Mouse (Mus musculus): ENCODE results near the gene Lrig2.

The Lrig2 gene

GRCm38 (mm10) chr3:104510771-104511429 lies 818 bp downstream of the Lrig2 start:
- peak; percentile 40 for DNase-seq (ENCODE audit: low spot score)

GRCm38 (mm10) chr3:104501648-104502047 lies 10.1 kb downstream of the Lrig2 start:
- no peak for DNase-seq (ENCODE audit: low spot score)

- DNase-seq (ENCODE audit: low spot score) = no peak
These were observed 10.8 kb downstream of the Lrig2 start for GRCm38 (mm10) chr3:104500881-104501280.

- DNase-seq (ENCODE audit: low spot score) = no peak
These were observed 15.5 kb downstream of the Lrig2 start for GRCm38 (mm10) chr3:104496176-104496575.

GRCm38 (mm10) chr3:104480946-104481719 lies 30.6 kb downstream of the Lrig2 start:
- DNase-seq (ENCODE audit: low spot score) = no peak

GRCm38 (mm10) chr3:104478056-104478455 lies 33.7 kb downstream of the Lrig2 start:
- no peak for DNase-seq (ENCODE audit: low spot score)

GRCm38 (mm10) chr3:104469421-104469820 lies 42.3 kb downstream of the Lrig2 start:
- no peak for DNase-seq (ENCODE audit: low spot score)

GRCm38 (mm10) chr3:104461226-104461625 lies 50.5 kb downstream of the Lrig2 start:
- DNase-seq (ENCODE audit: low spot score) = no peak

- DNase-seq (ENCODE audit: low spot score) = no peak
These were observed 53.1 kb downstream of the Lrig2 start for GRCm38 (mm10) chr3:104458588-104458987.

- no peak for DNase-seq (ENCODE audit: low spot score)
These were observed 56.0 kb downstream of the Lrig2 start for GRCm38 (mm10) chr3:104455506-104456275.

GRCm38 (mm10) chr3:104447240-104447639 lies 64.5 kb downstream of the Lrig2 start:
- DNase-seq (ENCODE audit: low spot score) = no peak

GRCm38 (mm10) chr3:104446689-104447088 lies 65.0 kb downstream of the Lrig2 start:
- no peak for DNase-seq (ENCODE audit: low spot score)

- DNase-seq (ENCODE audit: low spot score) = no peak
These were observed 66.1 kb downstream of the Lrig2 start for GRCm38 (mm10) chr3:104445576-104445975.

- no peak for DNase-seq (ENCODE audit: low spot score)
These were observed 66.7 kb downstream of the Lrig2 start for GRCm38 (mm10) chr3:104444946-104445460.

GRCm38 (mm10) chr3:104444082-104444481 lies 67.6 kb downstream of the Lrig2 start:
- no peak for DNase-seq (ENCODE audit: low spot score)

GRCm38 (mm10) chr3:104442357-104442756 lies 69.4 kb downstream of the Lrig2 start:
- no peak for DNase-seq (ENCODE audit: low spot score)

- peak; percentile 94 for DNase-seq (ENCODE audit: low spot score)
These were observed 69.8 kb downstream of the Lrig2 start for GRCm38 (mm10) chr3:104441870-104442283.

- peak; percentile 8 for DNase-seq (ENCODE audit: low spot score)
These were observed 70.3 kb downstream of the Lrig2 start for GRCm38 (mm10) chr3:104441435-104441834.

- DNase-seq (ENCODE audit: low spot score) = no peak
These were observed 72.9 kb downstream of the Lrig2 start for GRCm38 (mm10) chr3:104438777-104439176.

- DNase-seq (ENCODE audit: low spot score) = no peak
These were observed 74.1 kb downstream of the Lrig2 start for GRCm38 (mm10) chr3:104437576-104437975.

GRCm38 (mm10) chr3:104435947-104436346 lies 75.8 kb downstream of the Lrig2 start:
- no peak for DNase-seq (ENCODE audit: low spot score)

GRCm38 (mm10) chr3:104434246-104434696 lies 77.4 kb downstream of the Lrig2 start:
- DNase-seq (ENCODE audit: low spot score) = no peak

Data from MN1 (cell line).